Mouse (Mus musculus) cerebellum, postnatal 25 days (tissue): ENCODE data around the gene Cd2bp2.
"Not testable (repeated sequence)": the region's sequence is repeated elsewhere in the genome, so short reads cannot be mapped to it uniquely, and the experiment has no call there.

Source experiments
- DNase-seq, 2 experiments: peaks; one replicate each; pipeline ENCODE4 v3.0.0; 2021; ENCODE audit warnings: mixed read lengths in 2 of 2

Cd2bp2 gene

GRCm38 (mm10) chr7:127188305-127189276, 7.3 kb downstream of the Cd2bp2 start:
- DNase-seq: no peak

GRCm38 (mm10) chr7:127187351-127187750, 8.5 kb downstream of the Cd2bp2 start:
- no peak for DNase-seq

- DNase-seq: no peak
These were observed 10.2 kb downstream of the Cd2bp2 start for GRCm38 (mm10) chr7:127185601-127186000.

- DNase-seq: no peak
These were observed 11.1 kb downstream of the Cd2bp2 start for GRCm38 (mm10) chr7:127184720-127185119.

- no peak for DNase-seq
These were observed 12.0 kb downstream of the Cd2bp2 start for GRCm38 (mm10) chr7:127183828-127184227.

GRCm38 (mm10) chr7:127183345-127183744, 12.5 kb downstream of the Cd2bp2 start:
- no peak for DNase-seq

GRCm38 (mm10) chr7:127181724-127182123, 14.1 kb downstream of the Cd2bp2 start:
- DNase-seq: not testable (repeated sequence)

- no peak for DNase-seq
These were observed 15.1 kb downstream of the Cd2bp2 start for GRCm38 (mm10) chr7:127180783-127181182.

GRCm38 (mm10) chr7:127176937-127177336, 18.9 kb downstream of the Cd2bp2 start:
- DNase-seq: no peak

GRCm38 (mm10) chr7:127166501-127166900, 29.3 kb downstream of the Cd2bp2 start:
- DNase-seq: no peak

- DNase-seq: no peak
These were observed 30.0 kb downstream of the Cd2bp2 start for GRCm38 (mm10) chr7:127165607-127166493.

- DNase-seq: no peak
These were observed 31.8 kb downstream of the Cd2bp2 start for GRCm38 (mm10) chr7:127164002-127164401.

GRCm38 (mm10) chr7:127162546-127162945, 33.3 kb downstream of the Cd2bp2 start:
- DNase-seq: no peak

GRCm38 (mm10) chr7:127157548-127157947, 38.3 kb downstream of the Cd2bp2 start:
- DNase-seq: no peak

GRCm38 (mm10) chr7:127153477-127153876, 42.4 kb downstream of the Cd2bp2 start:
- no peak for DNase-seq

GRCm38 (mm10) chr7:127152464-127152863, 43.4 kb downstream of the Cd2bp2 start:
- no peak for DNase-seq

GRCm38 (mm10) chr7:127147901-127148300, 47.9 kb downstream of the Cd2bp2 start:
- DNase-seq: no peak

GRCm38 (mm10) chr7:127146267-127146603, 49.6 kb downstream of the Cd2bp2 start:
- no peak for DNase-seq

GRCm38 (mm10) chr7:127145387-127146266, 50.2 kb downstream of the Cd2bp2 start:
- DNase-seq: no peak

- DNase-seq: no peak
These were observed 51.4 kb downstream of the Cd2bp2 start for GRCm38 (mm10) chr7:127144412-127144811.

- DNase-seq: no peak
These were observed 53.2 kb downstream of the Cd2bp2 start for GRCm38 (mm10) chr7:127142666-127143065.

GRCm38 (mm10) chr7:127142214-127142613, 53.6 kb downstream of the Cd2bp2 start:
- DNase-seq: no peak
